Mouse (Mus musculus) spleen, adult 18-20 months (tissue): Measurements from ENCODE around the gene Tcerg1l.

ENCODE experiments used
- DNase-seq, 2 experiments: peaks; one replicate each; pipeline ENCODE4 v3.0.0; 2022; ENCODE audit warnings: mixed read lengths in 2 of 2

Gene Tcerg1l

GRCm38 (mm10) chr7:138356655-138357449 is 40.7 kb downstream of the Tcerg1l start:
- no peak for DNase-seq

- no peak for DNase-seq
Measured at GRCm38 (mm10) chr7:138345451-138345850, 52.1 kb downstream of the Tcerg1l start.

- no peak for DNase-seq
Measured at GRCm38 (mm10) chr7:138338451-138338850, 59.1 kb downstream of the Tcerg1l start.

- no peak for DNase-seq
Measured at GRCm38 (mm10) chr7:138337946-138338345, 59.6 kb downstream of the Tcerg1l start.

GRCm38 (mm10) chr7:138332504-138333168 is 64.9 kb downstream of the Tcerg1l start:
- no peak for DNase-seq

GRCm38 (mm10) chr7:138331266-138331665 is 66.3 kb downstream of the Tcerg1l start:
- DNase-seq: no peak

GRCm38 (mm10) chr7:138328637-138329036 is 68.9 kb downstream of the Tcerg1l start:
- no peak for DNase-seq

- no peak for DNase-seq
Measured at GRCm38 (mm10) chr7:138326760-138327159, 70.8 kb downstream of the Tcerg1l start.

GRCm38 (mm10) chr7:138313733-138314132 is 83.8 kb downstream of the Tcerg1l start:
- DNase-seq: no peak

- no peak for DNase-seq
Measured at GRCm38 (mm10) chr7:138306126-138306525, 91.4 kb downstream of the Tcerg1l start.

GRCm38 (mm10) chr7:138284790-138285189 is 112.7 kb downstream of the Tcerg1l start:
- DNase-seq: no peak

- DNase-seq: no peak
Measured at GRCm38 (mm10) chr7:138275263-138275662, 122.3 kb downstream of the Tcerg1l start.

GRCm38 (mm10) chr7:138271328-138271727 is 126.2 kb downstream of the Tcerg1l start:
- DNase-seq: no peak

GRCm38 (mm10) chr7:138269386-138269785 is 128.1 kb downstream of the Tcerg1l start:
- DNase-seq: no peak

- no peak for DNase-seq
Measured at GRCm38 (mm10) chr7:138267976-138268646, 129.4 kb downstream of the Tcerg1l start.

- no peak for DNase-seq
Measured at GRCm38 (mm10) chr7:138248612-138249011, 148.9 kb downstream of the Tcerg1l start.

GRCm38 (mm10) chr7:138248176-138248575 is 149.4 kb downstream of the Tcerg1l start:
- DNase-seq: no peak

- no peak for DNase-seq
Measured at GRCm38 (mm10) chr7:138246684-138247083, 150.8 kb downstream of the Tcerg1l start.

GRCm38 (mm10) chr7:138242229-138242628 is 155.3 kb downstream of the Tcerg1l start:
- no peak for DNase-seq

- DNase-seq: no peak
Measured at GRCm38 (mm10) chr7:138237708-138238225, 159.8 kb downstream of the Tcerg1l start.

- DNase-seq: no peak
Measured at GRCm38 (mm10) chr7:138224252-138224651, 173.3 kb downstream of the Tcerg1l start.

GRCm38 (mm10) chr7:138222951-138223350 is 174.6 kb downstream of the Tcerg1l start:
- no peak for DNase-seq

GRCm38 (mm10) chr7:138217556-138218098 is 179.9 kb downstream of the Tcerg1l start:
- no peak for DNase-seq
